Mouse (Mus musculus): ENCODE results near the gene Lmbr1l. TPM values are rescaled to one million over a fixed set of nuclear protein-coding genes. Genes with fewer than 3 reads are reported as not detected.
A peak's percentile ranks its signal among the peaks of the same experiment; 100 is the strongest.

Gene Lmbr1l
- polyA plus RNA-seq, 1 experiment from 2014 or later, result 8.1 TPM

GRCm38 (mm10) chr15:98901530-98901929 lies 16.5 kb downstream of the Lmbr1l start:
- H3K27ac ChIP-seq, result no peak overlapping the region
- H3K4me2 ChIP-seq (replicated peaks), result no peak overlapping the region
- WGBS, result 65% methylated on average over 1 of the region's 1 CpGs
- H3K9ac ChIP-seq, result no peak overlapping the region
- peaks cover 40% of the 10 kb centered on the region for H3K27me3 ChIP-seq (ENCODE audit: control insufficient read depth, insufficient read depth, low read length)
- ATAC-seq (ENCODE audit: low FRiP score), result no peak
- H3K9me3 ChIP-seq (ENCODE audit: control insufficient read depth, low read length), result no peaks in the 10 kb centered on the region
- H3K4me3 ChIP-seq (replicated peaks; ENCODE audit: low read length), result no peak overlapping the region
- H3K36me3 ChIP-seq (replicated peaks; ENCODE audit: control insufficient read depth, insufficient read depth), result peaks cover 34% of the 10 kb centered on the region
- H3K4me1 ChIP-seq (replicated peaks; ENCODE audit: control insufficient read depth, insufficient read depth, low read length), result peaks cover 5% of the 10 kb centered on the region; the same call in 1 of the 2 replicates
- DNase-seq (ENCODE audit: low spot score), result no peak

DNA sequence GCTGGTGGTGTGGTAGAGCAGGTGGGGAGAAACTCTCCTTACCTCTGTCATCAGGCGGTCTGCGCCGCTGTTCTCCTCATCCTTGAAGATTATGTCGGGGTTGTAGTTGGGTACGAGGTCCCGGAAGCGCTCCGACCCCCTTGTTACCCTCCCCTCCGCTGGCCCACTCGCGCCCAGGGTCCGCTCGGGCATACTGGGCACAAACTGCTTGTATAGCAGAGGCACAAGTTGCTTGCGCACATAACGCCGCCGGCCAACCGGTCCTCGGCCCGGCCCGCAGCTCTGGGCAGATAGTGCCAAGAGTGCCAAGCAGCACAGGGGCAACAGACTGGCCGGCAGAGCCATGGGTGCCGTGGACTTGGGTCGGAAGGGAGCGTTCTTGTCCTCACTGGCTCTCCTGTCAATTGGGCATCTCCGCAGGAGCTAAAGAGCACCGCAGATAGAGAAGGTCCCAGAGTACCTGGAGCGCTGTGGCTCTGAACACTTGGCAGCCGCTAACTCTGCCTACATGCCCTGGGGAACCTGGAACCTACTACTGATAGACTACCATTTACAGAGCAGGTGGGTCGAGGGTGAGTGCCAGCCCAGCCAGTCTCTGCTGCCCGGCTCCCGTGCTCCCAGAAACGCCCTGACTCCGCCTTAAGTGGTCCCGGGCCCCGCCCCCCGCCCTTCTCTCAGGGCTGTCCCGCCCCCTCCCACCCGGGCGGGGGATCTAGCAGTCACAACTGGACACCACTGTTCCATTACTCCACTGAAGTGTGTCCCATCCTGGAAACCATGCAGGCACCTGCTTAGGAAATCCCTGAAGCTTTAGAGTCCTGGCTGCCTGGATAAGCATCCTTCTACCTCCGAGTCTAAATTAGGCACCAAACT lies 19.9 kb downstream of the Lmbr1l start, which contains the start of gene Dhh:
Dhh (minus strand) TSS at position 613 of the 873 bp plus-strand sequence.
- ATAC-seq (ENCODE audit: low FRiP score), result no peak
- DNase-seq (ENCODE audit: low spot score), result no peak
- H3K4me2 ChIP-seq (replicated peaks), result peak within 1 kb of the TSS; percentile 36
- peak within 1 kb of the TSS; percentile 12; the same call in 1 of the 2 replicates for H3K4me3 ChIP-seq (replicated peaks; ENCODE audit: low read length)
- H3K27ac ChIP-seq, result no peak within 1 kb of the TSS
- H3K4me1 ChIP-seq (replicated peaks; ENCODE audit: control insufficient read depth, insufficient read depth, low read length), result peaks cover 30% of the 10 kb centered on the region
- no peaks in the 10 kb centered on the region for H3K9me3 ChIP-seq (ENCODE audit: control insufficient read depth, low read length)
- peak within 1 kb of the TSS; percentile 25; the same call in 1 of the 2 replicates for H3K9ac ChIP-seq
- 1% methylated on average over 41 of the region's 41 CpGs for WGBS
- H3K27me3 ChIP-seq (ENCODE audit: control insufficient read depth, insufficient read depth, low read length), result peaks cover 74% of the 10 kb centered on the region
- peaks cover 3% of the 10 kb centered on the region; the same call in 1 of the 2 replicates for H3K36me3 ChIP-seq (replicated peaks; ENCODE audit: control insufficient read depth, insufficient read depth)

DNA sequence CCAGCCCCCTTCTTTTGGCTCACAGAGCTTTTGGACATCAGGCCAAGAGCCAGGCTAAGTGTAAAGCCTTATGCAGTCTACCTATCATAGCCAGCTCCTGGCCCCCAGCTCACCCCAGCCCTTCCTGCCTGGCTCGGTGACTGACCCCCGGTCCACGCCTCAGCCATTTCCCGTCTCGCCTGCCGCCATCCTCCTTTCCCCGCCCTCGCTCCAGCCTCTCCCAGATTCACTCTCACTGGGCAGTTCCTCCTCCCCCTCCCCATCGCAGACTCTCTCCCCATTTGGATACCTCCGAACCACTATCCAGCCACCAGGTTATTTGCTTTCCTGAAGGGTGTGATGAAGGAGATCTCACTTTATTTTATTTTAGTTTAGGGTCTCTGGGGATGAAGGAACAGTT lies 20.5 kb downstream of the Lmbr1l start:
- Histone ChIP-seq H3K4me3 (replicated peaks; ENCODE audit: low read length) (peak overlapping the region; percentile 12; the same call in 1 of the 2 replicates), H3K9ac (peak overlapping the region; percentile 25; the same call in 1 of the 2 replicates), H3K9me3 (ENCODE audit: control insufficient read depth, low read length) (no peaks in the 10 kb centered on the region), H3K27ac (no peak overlapping the region), H3K4me2 (replicated peaks) (peak overlapping the region; percentile 36; the same call in 1 of the 2 replicates), H3K27me3 (ENCODE audit: control insufficient read depth, insufficient read depth, low read length) (peaks cover 81% of the 10 kb centered on the region), H3K36me3 (replicated peaks; ENCODE audit: control insufficient read depth, insufficient read depth) (no peaks in the 10 kb centered on the region), H3K4me1 (replicated peaks; ENCODE audit: control insufficient read depth, insufficient read depth, low read length) (peaks cover 30% of the 10 kb centered on the region)
- no peak for DNase-seq (ENCODE audit: low spot score)
- no peak for ATAC-seq (ENCODE audit: low FRiP score)
- WGBS, result 3% methylated on average over 10 of the region's 10 CpGs

DNA sequence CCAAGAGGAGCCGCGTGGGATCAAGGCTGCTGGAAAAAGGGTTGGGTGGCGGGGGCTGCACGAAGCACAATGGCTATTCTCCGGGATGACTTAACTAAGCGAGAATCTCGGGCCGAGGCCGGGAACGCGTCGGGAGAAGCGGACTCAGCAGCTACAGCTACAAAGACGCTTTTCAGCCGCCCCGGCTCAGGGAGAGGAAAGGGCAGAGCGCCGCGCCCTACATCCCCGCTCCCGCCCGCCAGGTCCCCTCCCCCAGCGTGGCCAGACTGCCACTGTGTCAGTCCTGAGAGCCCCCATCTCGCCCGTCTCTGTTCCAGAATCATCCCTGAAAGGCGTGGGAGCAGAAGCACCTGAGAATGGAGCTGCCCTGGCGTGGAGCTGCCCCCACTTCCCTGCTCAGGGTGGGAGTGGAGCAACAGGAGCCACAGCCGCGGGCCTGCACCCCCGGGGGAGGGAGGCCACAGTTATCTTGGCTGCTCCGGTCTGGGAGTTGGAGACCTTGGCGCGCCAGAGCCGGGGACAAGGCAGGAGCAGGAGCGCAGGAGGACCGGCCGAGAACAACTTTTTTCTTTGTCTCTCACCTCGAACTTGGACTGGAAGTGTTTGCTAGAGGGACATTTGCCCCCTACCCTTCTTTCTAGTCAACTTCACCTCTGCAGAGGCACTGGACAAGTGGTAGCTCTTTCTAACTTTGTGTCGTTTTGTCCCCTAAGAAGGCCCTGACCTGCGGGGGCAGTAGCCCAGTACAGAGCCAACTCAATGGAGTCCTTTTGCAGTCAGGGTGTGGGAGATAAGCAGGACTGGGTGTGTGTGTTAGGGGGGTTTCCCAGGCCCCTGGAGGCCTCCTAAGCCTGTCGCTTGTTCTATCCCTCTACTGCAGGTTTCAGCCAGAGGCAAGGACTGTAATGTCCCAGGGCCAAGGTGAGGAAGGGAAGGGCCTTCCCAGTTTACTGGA lies 22.1 kb downstream of the Lmbr1l start:
- peak overlapping the region; percentile 24 for H3K4me3 ChIP-seq (replicated peaks; ENCODE audit: low read length)
- peak overlapping the region; percentile 35 for H3K9ac ChIP-seq
- H3K4me2 ChIP-seq (replicated peaks), result peak overlapping the region; percentile 92
- no peaks in the 10 kb centered on the region for H3K9me3 ChIP-seq (ENCODE audit: control insufficient read depth, low read length)
- peaks cover 94% of the 10 kb centered on the region for H3K27me3 ChIP-seq (ENCODE audit: control insufficient read depth, insufficient read depth, low read length)
- no peaks in the 10 kb centered on the region for H3K36me3 ChIP-seq (replicated peaks; ENCODE audit: control insufficient read depth, insufficient read depth)
- H3K27ac ChIP-seq, result no peak overlapping the region
- peak; percentile 58 for DNase-seq (ENCODE audit: low spot score)
- 3% methylated on average over 41 of the region's 41 CpGs for WGBS
- no peak for ATAC-seq (ENCODE audit: low FRiP score)
- peaks cover 30% of the 10 kb centered on the region for H3K4me1 ChIP-seq (replicated peaks; ENCODE audit: control insufficient read depth, insufficient read depth, low read length)

GRCm38 (mm10) chr15:98894746-98895634 lies 23.0 kb downstream of the Lmbr1l start:
- Histone ChIP-seq H3K4me2 (replicated peaks) (peak overlapping the region; percentile 92), H3K9ac (peak overlapping the region; percentile 54; the same call in 1 of the 2 replicates), H3K27me3 (ENCODE audit: control insufficient read depth, insufficient read depth, low read length) (peaks cover 88% of the 10 kb centered on the region), H3K27ac (no peak overlapping the region), H3K9me3 (ENCODE audit: control insufficient read depth, low read length) (no peaks in the 10 kb centered on the region), H3K36me3 (replicated peaks; ENCODE audit: control insufficient read depth, insufficient read depth) (no peaks in the 10 kb centered on the region), H3K4me1 (replicated peaks; ENCODE audit: control insufficient read depth, insufficient read depth, low read length) (peaks cover 30% of the 10 kb centered on the region), H3K4me3 (replicated peaks; ENCODE audit: low read length) (peak overlapping the region; percentile 42)
- ATAC-seq (ENCODE audit: low FRiP score) (no peak), DNase-seq (ENCODE audit: low spot score) (no peak)
- WGBS, result 3% methylated on average over 38 of the region's 38 CpGs

- Histone ChIP-seq H3K4me3 (replicated peaks; ENCODE audit: low read length) (peak within 1 kb of the TSS; percentile 42), H3K9ac (peak within 1 kb of the TSS; percentile 54), H3K4me2 (replicated peaks) (peak within 1 kb of the TSS; percentile 92), H3K27ac (no peak within 1 kb of the TSS), H3K27me3 (ENCODE audit: control insufficient read depth, insufficient read depth, low read length) (peaks cover 80% of the 10 kb centered on the region), H3K4me1 (replicated peaks; ENCODE audit: control insufficient read depth, insufficient read depth, low read length) (peaks cover 30% of the 10 kb centered on the region), H3K9me3 (ENCODE audit: control insufficient read depth, low read length) (no peaks in the 10 kb centered on the region), H3K36me3 (replicated peaks; ENCODE audit: control insufficient read depth, insufficient read depth) (no peaks in the 10 kb centered on the region)
- 0 out of 2 replicates have a peak, but pooled peaks have one; percentile 24 for ATAC-seq (ENCODE audit: low FRiP score)
- WGBS, result 1% methylated on average over 77 of the region's 77 CpGs
- DNase-seq (ENCODE audit: low spot score), result no peak
Observed at GRCm38 (mm10) chr15:98893940-98894745, 23.9 kb downstream of the Lmbr1l start, which contains the start of gene Rhebl1. Rhebl1 (minus strand) TSS chr15:98894540.

DNA sequence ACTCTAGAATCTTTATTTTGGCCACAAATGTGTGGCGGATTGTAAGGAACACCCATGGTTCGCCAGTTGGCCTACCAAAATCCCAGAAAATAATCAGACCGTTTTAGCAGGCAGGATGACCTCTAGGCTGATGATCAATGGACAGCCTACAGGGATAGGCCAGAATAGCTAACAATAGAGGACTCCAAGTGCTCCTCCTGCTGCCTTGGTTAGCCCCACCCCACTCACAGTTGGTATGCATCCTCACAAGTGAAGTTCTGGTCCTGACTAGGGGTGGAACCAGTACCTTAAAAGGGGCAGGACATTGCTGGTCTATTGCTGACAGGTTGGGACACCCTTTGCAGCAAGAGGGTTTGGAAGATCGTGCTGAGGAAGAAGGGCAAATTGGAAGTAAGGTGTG lies 25.0 kb downstream of the Lmbr1l start:
- Histone ChIP-seq H3K4me3 (replicated peaks; ENCODE audit: low read length) (no peak overlapping the region), H3K4me2 (replicated peaks) (no peak overlapping the region), H3K36me3 (replicated peaks; ENCODE audit: control insufficient read depth, insufficient read depth) (no peaks in the 10 kb centered on the region), H3K4me1 (replicated peaks; ENCODE audit: control insufficient read depth, insufficient read depth, low read length) (peaks cover 28% of the 10 kb centered on the region), H3K9me3 (ENCODE audit: control insufficient read depth, low read length) (no peaks in the 10 kb centered on the region), H3K9ac (no peak overlapping the region), H3K27ac (no peak overlapping the region), H3K27me3 (ENCODE audit: control insufficient read depth, insufficient read depth, low read length) (peaks cover 69% of the 10 kb centered on the region)
- no peak for DNase-seq (ENCODE audit: low spot score)
- WGBS, result 38% methylated on average over 4 of the region's 4 CpGs
- ATAC-seq (ENCODE audit: low FRiP score), result no peak
